Mouse (Mus musculus) urinary bladder, adult 2 months (tissue): ENCODE results near the gene Lypd8. TPM values are rescaled to one million over a fixed set of nuclear protein-coding genes. Genes with fewer than 3 reads are reported as not detected.
"Not testable (repeated sequence)": the region's sequence is repeated elsewhere in the genome, so short reads cannot be mapped to it uniquely, and the experiment has no call there.

Experiments used
- DNase-seq: peaks from one replicate; pipeline ENCODE4 v3.0.0; 2022; ENCODE audit warnings: low spot score
- polyA plus RNA-seq: library from polyadenylated mRNA; depleted of rRNA; stranded (reverse); fragments of >200 nt; gene quantifications from 2 replicates; pipeline ENCODE4 v1.2.3, GENCODE M21; 2012; rRNA removed

Gene Lypd8
- 1.8 TPM in 2 replicates for polyA plus RNA-seq

DNA sequence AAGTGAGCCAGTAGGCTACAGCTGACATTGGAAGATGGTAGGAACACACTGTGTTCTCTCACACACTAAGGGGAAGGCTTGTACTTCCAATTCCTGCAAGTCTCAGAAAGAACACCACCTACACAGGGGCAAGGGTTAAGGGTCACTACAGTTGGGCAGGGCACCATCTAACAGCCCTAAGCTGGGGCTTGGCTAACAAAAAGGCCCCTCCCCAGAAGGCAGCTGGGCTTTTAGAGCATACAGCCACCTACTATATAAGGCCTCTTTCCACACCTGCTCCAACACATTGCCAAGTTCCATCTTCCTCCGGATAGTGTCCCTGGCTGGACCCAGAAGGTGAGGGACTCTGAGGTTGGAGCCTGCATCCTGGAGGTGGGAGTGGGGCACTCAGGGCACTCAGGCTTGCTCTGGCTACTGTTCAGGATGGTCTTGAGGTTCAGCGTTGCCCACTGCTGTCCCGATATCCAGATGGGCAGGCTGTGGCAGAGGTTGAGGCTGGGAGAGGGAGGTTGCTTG, at the start of gene Lypd8:
Gene Lypd8, plus strand, starts transcription at position 281 of the 516 bp plus-strand sequence.
- no peak for DNase-seq

DNA sequence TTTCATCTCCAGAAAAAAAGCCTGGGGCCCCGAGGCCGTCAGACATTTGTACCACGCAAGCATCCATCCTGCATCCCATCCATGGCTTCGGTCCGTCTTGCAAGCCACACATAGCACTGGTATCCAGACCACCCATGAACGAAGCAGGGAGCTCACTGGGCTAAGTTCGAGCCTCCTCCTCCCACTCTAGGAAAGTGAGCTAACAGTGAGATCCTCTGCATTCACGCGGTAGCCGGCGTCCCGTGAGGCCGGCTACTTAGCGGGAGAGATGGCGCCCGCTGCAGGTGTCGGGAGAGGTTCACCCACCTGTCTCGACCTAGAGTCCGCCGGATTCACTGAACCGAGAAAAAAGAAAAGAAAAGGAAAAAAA, 49.0 kb upstream of the Lypd8 start:
- no peak for DNase-seq

DNA sequence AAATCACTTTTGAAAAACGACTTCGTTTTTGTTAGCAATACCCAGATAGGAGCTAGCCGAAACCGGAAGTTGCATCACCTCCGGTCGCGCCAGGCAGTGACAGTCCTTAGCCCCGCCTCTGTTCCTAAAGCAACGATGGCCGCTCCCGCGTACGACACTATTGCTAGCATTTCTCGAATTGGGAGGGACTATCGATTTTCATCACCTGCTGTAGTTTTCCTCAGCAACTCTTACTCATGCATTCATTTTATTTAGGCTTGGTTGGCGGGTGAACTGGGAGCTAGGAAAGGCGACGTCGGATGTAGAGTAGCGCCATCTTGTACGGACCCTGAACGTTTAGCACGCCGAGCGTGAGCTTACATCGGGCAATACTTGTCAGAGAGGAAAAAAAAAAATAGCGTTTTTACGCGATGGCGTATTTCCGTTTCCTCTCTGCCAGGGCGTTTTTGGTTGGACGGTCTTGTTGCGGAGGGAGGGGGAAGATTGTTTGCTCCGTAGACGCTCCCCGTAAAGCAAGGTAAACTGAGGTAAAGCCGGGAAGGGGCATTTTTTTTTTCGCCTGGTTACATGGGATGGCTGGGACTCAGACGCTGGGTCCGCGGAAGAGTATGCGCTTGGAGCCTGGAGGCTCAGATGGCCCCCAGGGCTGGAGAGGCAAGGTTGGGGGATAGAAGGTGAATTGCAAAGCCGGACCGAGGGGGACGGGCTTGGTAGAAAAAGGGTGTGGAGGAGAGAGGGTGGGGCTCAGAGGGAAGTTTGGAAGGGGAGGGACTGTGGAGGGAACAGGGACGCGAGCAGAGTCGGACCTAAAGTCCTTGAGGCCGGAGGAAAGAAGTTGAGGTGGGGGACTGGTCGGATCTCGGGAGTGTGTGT, 48.3 kb upstream of the Lypd8 start, which contains the start of the genes Zfp672 and Sh3bp5l:
Gene Zfp672, minus strand, starts transcription at position 64 of the 873 bp plus-strand sequence.
Gene Sh3bp5l, plus strand, starts transcription at position 449 of the 873 bp plus-strand sequence.
- peak; percentile 73 for DNase-seq

DNA sequence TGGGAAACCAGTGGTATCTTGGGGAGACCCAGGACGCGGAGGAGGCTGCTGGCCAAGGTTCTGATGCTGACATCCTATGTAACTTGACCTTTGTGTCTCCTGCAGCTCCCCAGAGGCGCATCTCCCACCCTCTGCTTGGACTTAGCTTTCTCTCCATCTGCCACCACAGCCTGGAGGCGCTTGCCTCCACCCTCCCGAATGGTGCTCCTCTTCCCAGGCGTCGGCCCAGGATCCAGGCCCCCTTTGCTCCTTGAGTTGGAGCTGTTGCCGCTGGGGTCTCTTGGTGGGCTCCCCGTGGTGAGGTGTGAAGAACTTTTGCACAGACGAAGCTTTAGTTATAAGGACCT, 47.7 kb upstream of the Lypd8 start:
- DNase-seq = no peak

DNA sequence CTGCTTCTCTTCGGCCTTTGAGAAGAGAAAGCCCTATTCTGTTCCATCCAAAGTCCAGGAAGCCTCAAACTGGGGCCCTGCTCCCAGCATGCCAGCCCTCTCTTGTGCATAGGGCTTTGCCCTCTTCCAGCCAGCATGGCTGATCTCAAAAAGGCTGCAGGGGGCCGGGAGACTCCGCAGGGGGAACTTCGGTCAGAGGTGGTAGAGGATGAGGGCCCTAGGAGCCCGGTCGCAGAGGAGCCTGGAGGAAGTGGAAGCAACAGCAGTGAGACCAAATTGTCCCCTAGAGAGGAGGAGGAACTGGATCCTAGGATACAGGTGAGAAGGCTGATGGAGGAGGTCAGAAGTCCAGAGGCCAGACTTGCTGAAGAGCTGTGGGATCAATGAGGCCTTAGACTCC, 47.3 kb upstream of the Lypd8 start:
- no peak for DNase-seq

DNA sequence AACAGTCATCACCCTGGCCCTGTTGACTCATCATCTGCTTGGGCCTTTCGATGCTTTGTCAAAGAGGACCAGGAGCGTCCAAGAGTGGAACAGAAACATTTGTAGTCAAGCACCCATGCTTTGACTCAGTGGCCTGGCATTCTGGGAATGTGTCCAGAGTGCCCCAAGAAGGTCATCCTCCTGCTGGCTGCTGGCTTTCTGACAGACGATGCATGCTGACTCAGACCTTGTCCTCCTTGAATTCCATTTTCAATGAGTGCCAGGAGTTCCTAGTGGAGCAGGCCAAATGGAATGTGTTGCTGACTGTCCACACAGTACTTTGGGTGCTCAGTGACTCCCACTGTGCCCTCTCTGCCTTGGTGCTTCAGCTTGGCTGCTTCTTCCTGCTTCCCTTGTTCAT, 44.1 kb upstream of the Lypd8 start:
- no peak for DNase-seq

DNA sequence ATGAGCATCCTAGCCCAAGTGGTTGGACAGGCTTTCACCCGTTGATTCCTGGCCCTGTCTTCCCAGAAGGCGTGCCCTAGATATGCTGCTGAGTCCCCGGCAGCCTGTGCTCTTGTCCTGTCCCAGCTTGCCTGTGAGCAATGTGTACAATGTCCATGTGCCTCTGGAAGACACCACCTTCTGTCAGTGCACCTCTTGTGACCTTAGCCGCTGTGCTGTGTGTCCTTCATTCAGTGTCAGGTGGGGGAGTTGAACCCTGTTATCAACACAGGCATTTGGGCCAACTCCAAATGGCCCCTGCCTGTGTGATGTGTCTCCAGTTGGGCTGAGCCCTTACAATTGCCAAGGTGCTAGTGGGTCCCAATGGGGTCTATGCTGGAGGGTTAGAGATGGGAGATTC, 32.1 kb upstream of the Lypd8 start:
- DNase-seq = no peak

DNA sequence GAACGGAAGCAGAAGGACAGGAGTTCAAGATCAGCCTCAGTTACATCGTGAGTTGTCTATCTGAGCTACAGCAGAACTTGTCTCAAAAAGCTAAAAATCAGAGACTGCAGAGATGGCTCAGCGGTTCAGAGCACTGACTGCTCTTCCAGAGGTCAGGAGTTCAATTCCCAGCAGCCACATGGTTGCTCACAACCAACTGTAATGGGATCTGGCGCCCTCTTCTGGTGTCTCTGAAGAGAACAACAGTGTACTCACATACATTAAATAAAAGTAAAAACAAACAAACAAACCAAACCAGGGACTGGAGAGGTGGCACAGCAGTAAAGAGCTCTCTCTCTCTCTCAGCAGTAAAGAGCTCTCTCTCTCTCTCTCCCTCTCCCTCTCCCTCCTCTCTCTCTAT, 28.2 kb upstream of the Lypd8 start:
- no peak for DNase-seq

DNA sequence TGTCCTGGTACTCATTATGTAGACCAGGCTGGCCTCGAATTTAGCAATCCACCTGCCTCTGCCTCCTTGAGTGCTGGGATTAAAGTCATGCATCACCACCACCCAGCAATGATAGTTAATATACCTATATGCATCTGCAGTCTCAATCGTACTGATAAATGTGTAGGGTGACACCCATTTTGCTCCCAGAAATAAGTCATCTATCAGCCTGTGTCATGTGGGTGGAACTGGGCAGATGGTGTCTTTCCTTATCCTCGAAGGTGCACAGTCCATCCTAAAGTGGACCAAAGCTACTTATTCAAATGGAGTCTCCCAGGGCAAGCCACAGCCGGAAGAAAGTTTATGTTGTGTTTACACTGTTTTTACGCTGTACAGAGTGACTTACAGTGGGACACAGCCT, 27.7 kb upstream of the Lypd8 start:
- no peak for DNase-seq

DNA sequence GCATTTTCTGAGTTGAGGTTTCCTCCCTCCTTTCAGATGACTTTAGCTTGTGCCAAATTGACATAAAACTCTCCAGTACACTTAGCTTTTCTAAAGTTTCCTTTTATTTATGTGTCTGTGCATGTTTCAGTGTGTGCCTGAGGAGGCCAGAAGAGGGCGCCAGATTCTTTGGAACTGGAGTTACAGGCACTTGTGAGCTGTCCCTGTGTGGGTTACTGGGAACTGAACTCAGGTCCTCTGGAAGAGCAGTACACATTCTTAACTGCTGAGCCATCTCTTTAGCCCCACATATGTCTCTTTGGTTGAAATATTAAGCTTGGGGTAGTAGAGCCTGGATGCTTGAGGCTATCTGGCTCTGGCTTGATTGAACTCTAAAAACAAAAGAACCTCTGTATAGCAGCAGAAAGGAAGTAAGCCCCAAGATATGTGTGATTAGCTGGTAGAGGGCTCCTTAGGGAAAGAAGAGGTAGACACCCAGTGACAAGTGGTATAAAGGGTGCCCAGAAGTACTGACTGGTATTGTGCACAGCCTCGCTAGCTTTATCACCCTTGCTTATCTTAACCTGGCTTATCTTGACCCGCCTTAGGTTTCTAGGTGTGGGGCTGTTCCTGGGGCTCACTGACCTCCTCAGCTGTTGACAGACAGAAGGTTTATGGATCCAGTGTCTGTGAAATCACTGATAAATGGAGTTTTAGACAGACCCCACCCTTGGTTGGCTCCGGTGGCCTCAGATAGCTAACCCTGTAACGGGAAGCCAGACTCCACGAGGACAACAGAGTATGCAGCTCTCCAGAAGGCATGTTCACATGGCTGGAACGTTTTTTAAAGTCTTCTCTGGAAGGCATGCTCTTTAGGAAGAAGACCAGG, 25.9 kb upstream of the Lypd8 start:
- DNase-seq = no peak

DNA sequence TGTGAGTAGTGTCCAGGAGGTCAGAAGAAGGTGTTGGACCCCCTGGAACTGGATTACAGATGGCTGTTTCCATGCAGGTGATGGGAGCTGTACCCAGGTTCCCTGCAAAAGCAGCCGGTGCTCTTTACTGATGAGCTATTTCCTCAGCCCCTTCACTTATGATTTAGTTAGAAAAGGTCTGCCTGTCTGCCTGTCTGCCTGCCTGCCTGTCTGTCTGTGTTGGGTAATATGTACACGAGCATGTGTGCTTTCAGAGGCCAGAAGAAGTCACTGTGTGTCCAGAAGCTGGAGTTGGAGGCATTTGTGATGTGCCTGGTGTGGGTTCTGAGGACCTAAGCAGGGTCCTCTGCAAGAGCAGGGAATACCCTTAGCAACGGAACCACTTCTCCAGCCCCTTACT, 25.1 kb upstream of the Lypd8 start:
- DNase-seq = no peak

DNA sequence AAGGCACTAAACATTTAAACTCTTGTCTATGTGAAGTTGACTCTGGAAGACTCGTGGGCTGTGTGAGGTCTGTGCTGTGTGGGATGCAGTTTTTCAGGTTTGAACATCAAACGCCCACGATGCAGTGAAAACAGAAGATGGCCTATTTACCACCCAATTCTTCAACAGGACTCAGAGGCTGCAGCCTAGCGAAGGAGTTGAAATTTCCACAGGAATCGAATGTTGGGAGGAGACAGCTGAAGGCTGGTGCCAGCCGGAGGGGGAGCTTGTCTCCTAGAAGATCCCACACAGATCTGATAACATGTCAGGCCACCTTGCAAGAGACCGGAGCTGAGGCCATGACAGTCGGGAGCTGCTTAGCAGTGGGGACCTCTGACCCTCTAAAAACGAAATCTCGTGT, 24.4 kb upstream of the Lypd8 start:
- DNase-seq = no peak

DNA sequence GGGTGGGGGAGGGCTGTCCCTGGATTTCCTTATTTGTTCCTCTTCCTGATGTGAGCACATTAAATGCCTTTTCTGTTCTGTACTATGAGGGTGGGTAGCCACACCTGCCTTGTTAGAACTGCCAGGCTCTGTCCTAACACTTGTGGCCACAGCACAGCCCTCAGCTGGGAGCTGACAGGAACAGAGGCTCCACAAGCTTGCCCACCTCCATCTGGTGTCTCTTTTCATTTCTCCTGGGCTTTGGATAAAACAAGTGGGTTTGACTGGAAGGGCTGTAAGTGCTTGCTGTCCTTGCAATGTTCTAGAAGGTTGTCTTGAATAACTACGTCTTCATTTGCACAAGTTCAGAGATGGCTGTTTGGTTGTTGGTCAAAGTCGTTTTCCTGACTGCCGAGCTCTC, 23.9 kb upstream of the Lypd8 start:
- no peak for DNase-seq

DNA sequence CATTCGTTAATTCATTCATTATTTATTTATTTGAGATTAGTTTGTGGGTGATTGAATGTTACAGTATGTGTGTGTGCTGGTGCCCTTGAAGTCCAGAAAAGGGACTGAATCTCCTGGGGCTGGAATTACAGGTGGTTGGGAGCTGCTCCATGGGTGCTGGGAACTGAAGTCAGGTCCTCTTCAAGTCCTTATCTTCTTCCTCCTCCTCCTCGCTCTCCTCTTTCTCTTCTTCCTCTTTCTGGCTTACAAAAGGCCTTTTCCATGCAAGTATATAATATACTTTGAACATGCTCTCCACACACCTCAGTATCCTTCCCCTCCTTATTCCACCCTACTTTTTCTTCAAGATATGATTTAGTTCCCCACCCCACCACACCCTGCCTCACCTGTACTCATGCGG, 21.8 kb upstream of the Lypd8 start:
- DNase-seq = no peak

DNA sequence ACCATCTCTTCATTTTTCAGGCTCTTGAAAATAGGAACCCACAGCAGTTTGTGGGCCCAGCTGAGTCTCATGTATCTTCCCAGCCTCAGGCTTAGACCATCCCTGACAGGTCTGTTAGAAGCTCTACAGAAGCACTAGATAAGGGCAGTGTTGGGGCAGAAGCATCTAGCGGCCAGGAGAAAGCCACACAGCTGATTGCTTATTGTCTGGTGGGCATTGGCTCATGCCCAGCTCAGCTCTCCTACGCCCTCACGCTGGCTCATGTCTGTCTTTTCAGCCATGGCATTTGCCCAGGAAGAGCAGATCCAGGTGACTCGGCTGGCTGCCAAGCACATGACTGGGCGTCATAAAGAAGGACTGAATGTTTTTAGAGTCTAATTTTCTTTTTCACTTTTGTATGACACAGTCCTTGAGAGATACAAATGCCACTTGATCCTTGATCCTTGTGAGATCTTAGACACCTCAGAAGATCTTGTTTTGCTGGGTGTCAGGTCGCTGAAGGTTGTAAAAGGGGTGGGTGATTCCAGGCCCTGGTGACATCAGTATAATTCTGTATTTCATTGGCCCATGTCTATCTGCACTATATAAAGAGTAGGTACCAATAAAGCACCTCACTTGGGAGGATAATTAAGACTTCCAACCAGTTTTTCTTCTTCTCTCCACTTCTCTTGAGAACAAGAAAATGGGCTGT, 20.9 kb upstream of the Lypd8 start:
- no peak for DNase-seq

DNA sequence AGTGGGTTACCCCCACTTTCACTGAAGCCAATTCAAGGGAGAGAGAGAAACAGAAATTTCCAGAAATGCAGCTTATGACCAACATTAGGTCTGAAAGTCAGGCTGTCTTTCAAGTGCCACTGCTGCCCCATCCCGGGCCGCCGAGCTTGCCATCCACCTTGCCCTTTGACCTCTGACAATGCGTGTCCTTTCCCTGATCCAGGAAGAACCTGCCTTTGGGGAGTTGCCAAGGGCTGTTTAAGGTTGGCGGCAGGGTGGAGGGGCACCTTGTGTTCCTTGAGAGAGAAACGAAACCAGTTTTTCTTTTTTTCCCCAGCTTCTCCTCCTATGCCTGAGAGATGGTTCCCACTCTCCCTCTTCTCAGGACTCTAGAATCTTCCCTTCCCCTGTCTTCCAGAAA, 16.3 kb upstream of the Lypd8 start:
- DNase-seq = not testable (repeated sequence)

DNA sequence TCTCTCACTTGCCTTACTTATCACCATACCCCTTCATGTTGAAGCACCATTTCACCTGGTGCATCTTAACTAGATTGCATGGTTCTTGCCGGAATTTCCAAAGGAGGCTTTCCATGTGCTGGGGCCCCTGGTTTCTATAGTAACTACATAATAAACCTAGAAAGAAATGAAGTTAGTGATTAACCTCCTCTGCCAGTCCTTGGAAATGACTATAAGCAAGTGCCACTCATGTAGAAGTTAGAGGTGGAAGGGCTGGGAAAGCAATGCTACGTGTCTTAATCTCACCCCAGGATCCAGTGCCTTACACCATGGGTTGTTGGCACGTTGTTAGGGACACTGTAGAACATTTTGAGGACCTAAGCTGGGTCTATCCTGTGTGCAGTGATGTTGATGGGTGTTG, 14.4 kb upstream of the Lypd8 start:
- no peak for DNase-seq

DNA sequence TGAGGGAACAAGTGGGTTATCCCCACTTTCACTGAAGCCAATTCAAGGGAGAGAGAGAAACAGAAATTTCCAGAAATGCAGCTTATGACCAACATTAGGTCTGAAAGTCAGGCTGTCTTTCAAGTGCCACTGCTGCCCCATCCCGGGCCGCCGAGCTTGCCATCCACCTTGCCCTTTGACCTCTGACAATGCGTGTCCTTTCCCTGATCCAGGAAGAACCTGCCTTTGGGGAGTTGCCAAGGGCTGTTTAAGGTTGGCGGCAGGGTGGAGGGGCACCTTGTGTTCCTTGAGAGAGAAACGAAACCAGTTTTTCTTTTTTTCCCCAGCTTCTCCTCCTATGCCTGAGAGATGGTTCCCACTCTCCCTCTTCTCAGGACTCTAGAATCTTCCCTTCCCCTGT, 12.7 kb upstream of the Lypd8 start:
- not testable (repeated sequence) for DNase-seq

DNA sequence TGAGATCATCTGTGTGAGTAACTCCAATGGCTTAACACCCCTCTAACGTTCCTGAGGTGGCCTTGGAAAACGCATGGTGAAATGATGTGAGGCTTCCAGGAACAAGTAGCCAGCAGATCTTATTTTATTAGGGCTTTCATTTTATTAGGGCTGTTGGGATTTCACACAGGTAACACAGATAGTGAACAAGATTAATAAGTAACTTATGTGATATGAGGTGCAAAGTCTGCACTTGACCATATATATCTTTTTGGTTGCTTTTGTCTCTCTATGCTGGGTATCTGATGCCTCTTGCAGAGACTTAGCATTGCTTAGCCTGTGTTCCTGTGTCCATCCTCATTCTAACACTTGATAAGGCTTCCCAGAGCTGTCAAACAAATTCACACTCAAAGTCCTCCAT, 1.6 kb upstream of the Lypd8 start:
- DNase-seq = no peak

DNA sequence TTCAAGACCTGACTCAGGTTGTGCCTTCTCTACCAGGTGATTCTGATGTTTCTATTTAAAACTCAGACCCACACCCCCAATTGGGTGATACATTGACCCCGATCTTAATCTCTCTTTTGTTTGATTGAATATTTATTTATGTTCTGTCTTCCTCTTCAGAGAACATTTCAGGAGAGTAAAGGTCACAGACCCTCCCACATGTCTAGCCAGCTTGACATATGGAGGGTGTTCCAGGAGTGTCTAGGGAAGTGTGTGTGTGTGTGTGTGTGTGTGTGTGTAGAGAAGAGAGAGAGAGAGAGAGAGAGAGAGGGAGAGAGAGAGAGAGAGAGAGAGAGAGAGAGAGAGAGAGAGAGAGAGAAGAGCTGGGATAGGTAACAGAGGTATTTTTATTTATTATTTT, 1.2 kb upstream of the Lypd8 start:
- DNase-seq = no peak

DNA sequence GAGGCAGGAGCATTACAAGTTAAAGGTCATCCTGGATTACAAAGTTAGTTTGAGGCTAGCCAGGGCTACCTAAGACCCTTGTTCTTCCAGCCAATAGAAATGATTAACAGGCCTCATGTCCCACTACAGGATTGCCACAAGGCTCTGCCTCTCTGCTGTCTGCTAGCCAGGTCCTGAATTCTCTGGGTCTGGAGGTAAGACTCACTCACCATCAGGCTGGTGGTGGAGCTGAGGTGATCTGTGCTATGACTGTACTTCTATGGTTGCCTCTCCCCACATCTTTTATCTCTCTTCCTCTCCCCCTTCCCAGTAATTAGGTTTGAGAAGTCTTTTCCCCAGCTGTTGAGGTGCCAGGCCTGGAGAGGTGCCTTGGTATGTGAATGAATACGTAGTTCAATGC, 673 bp downstream of the Lypd8 start:
- no peak for DNase-seq

DNA sequence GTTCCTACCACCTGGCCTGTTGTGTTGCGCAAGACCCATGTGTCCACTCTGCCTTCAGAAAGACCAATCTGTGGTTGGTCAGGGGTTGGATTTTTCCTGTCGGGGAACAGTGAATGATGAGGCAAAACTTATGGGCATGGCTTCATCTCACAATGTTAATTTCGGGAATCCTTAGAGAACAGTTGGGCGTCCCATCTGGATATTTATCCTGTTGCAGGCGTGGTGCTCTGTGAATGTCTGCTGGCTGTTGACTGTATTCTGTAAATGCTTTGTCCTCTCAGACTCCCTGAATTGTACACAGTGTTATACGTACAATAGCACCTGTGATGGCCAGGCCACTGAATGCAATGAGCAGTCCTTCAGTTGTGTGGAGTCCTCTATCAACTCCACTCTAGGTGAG, 3.6 kb downstream of the Lypd8 start:
- no peak for DNase-seq
